Comparison of ENCODE assay signal across 8 mouse cellular contexts in genomic region chr12:112112686-112113396, GRCm38 (mm10). TPM values are rescaled to one million over a fixed set of nuclear protein-coding genes. Genes with fewer than 3 reads are reported as not detected.
DNase-seq lines count a peak whose midpoint lies in the region; ATAC-seq and TF ChIP-seq lines count a peak whose summit lies in the region.

No protein-coding gene starts in this region.

- WGBS in heart, embryonic 12.5 days: 19% methylated on average over 13 of the region's 13 CpGs
- WGBS in lung, postnatal 0 days: 20% methylated on average over 13 of the region's 13 CpGs
- 22% methylated on average over 13 of the region's 13 CpGs for WGBS in forebrain, embryonic 14.5 days
- WGBS in liver, embryonic 15.5 days (ENCODE audit: insufficient replicate concordance): 20% methylated on average over 13 of the region's 13 CpGs

- ATAC-seq in heart, embryonic 12.5 days (ENCODE audit: insufficient number of reproducible peaks, low FRiP score): peak; percentile 62
- ATAC-seq in lung, postnatal 0 days: peak; percentile 25; the same call in 1 of the 2 replicates
- 0 out of 2 replicates have a peak, but pooled peaks have one; percentile 25 for ATAC-seq in forebrain, embryonic 14.5 days
- ATAC-seq in liver, embryonic 15.5 days (ENCODE audit: insufficient read depth): peak; percentile 5; the same call in 1 of the 2 replicates

- H3K4me1 ChIP-seq in heart, embryonic 12.5 days (replicated peaks): no peaks in the 10 kb centered on the region
- no peaks in the 10 kb centered on the region for H3K4me1 ChIP-seq in lung, postnatal 0 days (ENCODE audit: insufficient read depth, low read depth, low read length)
- no peaks in the 10 kb centered on the region for H3K4me1 ChIP-seq in forebrain, embryonic 14.5 days (ENCODE audit: control insufficient read depth, insufficient read depth, low read length)
- no peaks in the 10 kb centered on the region for H3K4me1 ChIP-seq in liver, embryonic 15.5 days (replicated peaks)

- intact Hi-C loops in heart, postnatal 10 days (cut with DNase I): loop anchor here (1.0 kb wide), 3 partner anchors 27 to 428 kb away; no protein-coding TSS in a partner anchor

- H3K36me3 ChIP-seq in heart, embryonic 12.5 days: no peaks in the 10 kb centered on the region
- no peaks in the 10 kb centered on the region for H3K36me3 ChIP-seq in lung, postnatal 0 days (ENCODE audit: insufficient read depth, low read length)
- H3K36me3 ChIP-seq in forebrain, embryonic 14.5 days (ENCODE audit: control insufficient read depth, insufficient read depth, low read length): no peaks in the 10 kb centered on the region
- no peaks in the 10 kb centered on the region for H3K36me3 ChIP-seq in liver, embryonic 15.5 days (replicated peaks)

- TF ChIP-seq EP300 in lung, postnatal 0 days (IDR thresholded peaks at IDR 0.05): no peak

- H3K4me2 ChIP-seq in heart, embryonic 12.5 days: no peak overlapping the region
- H3K4me2 ChIP-seq in lung, postnatal 0 days (replicated peaks; ENCODE audit: low read depth, low read length): no peak overlapping the region
- no peak overlapping the region for H3K4me2 ChIP-seq in forebrain, embryonic 14.5 days (ENCODE audit: low read length)
- no peak overlapping the region for H3K4me2 ChIP-seq in liver, embryonic 15.5 days

- peaks cover 90% of the 10 kb centered on the region for H3K27me3 ChIP-seq in heart, embryonic 12.5 days (replicated peaks)
- no peaks in the 10 kb centered on the region for H3K27me3 ChIP-seq in lung, postnatal 0 days (replicated peaks; ENCODE audit: insufficient read depth, low read length)
- no peaks in the 10 kb centered on the region for H3K27me3 ChIP-seq in forebrain, embryonic 14.5 days (replicated peaks; ENCODE audit: control insufficient read depth, insufficient read depth, low read length)
- H3K27me3 ChIP-seq in liver, embryonic 15.5 days: peaks cover 3% of the 10 kb centered on the region; the same call in 1 of the 2 replicates

- no peak overlapping the region for H3K9ac ChIP-seq in heart, embryonic 12.5 days
- no peak overlapping the region for H3K9ac ChIP-seq in lung, postnatal 0 days (replicated peaks; ENCODE audit: low read depth)
- H3K9ac ChIP-seq in forebrain, embryonic 14.5 days (ENCODE audit: low read length): no peak overlapping the region
- H3K9ac ChIP-seq in liver, embryonic 15.5 days: no peak overlapping the region

- no peak for TF ChIP-seq CTCF in lung, postnatal 0 days (IDR thresholded peaks at IDR 0.05)

- no peak overlapping the region for H3K27ac ChIP-seq in heart, embryonic 12.5 days (ENCODE audit: poor library complexity, severe bottlenecking)
- no peak overlapping the region for H3K27ac ChIP-seq in lung, postnatal 0 days (ENCODE audit: low read length)
- no peak overlapping the region for H3K27ac ChIP-seq in forebrain, embryonic 14.5 days (ENCODE audit: low read depth, low read length)
- no peak overlapping the region for H3K27ac ChIP-seq in liver, embryonic 15.5 days (replicated peaks)

- H3K9me3 ChIP-seq in heart, embryonic 12.5 days (replicated peaks): no peaks in the 10 kb centered on the region
- H3K9me3 ChIP-seq in lung, postnatal 0 days (ENCODE audit: low read length): no peaks in the 10 kb centered on the region
- H3K9me3 ChIP-seq in forebrain, embryonic 14.5 days (replicated peaks; ENCODE audit: control insufficient read depth, low read length): no peaks in the 10 kb centered on the region
- no peaks in the 10 kb centered on the region for H3K9me3 ChIP-seq in liver, embryonic 15.5 days (replicated peaks)

- no peak overlapping the region for H3K4me3 ChIP-seq in heart, embryonic 12.5 days
- H3K4me3 ChIP-seq in lung, postnatal 0 days (ENCODE audit: low read depth, low read length): no peak overlapping the region
- no peak overlapping the region for H3K4me3 ChIP-seq in forebrain, embryonic 14.5 days (ENCODE audit: low read depth, low read length)
- no peak overlapping the region for H3K4me3 ChIP-seq in liver, embryonic 15.5 days (replicated peaks)

- no peak for DNase-seq in heart, postnatal 10 days
- no peak for DNase-seq in lung, postnatal 0 days (ENCODE audit: low spot score)
- no peak for DNase-seq in lung, adult 18-20 months
- DNase-seq in forebrain, embryonic 14.5 days (ENCODE audit: low spot score): no peak
- no peak for DNase-seq in urinary bladder, postnatal 36 days (ENCODE audit: low spot score in 2 of 2)
- DNase-seq in right cerebral cortex, postnatal 25 days: no peak

RNA-seq across cellular contexts. Expression of gene Aspg, which starts 6.4 kb away (rescaled TPM):
- polyA plus RNA-seq in heart, embryonic 12.5 days (2016; fragmentation: Nextera tagmentation; extraction: Ambion mirVana): 0.45 and 2.2 TPM in 2 replicates
- 1 to 10 TPM; 1.5 to 2.9 TPM for total RNA-seq in heart, postnatal 10 days (2021)
- polyA plus RNA-seq in lung, postnatal 0 days (2015; fragmentation: Nextera tagmentation; extraction: Ambion mirVana): 2.5 and 2.6 TPM in 2 replicates
- 0.17 and 0.46 TPM in 2 replicates for polyA plus RNA-seq in forebrain, embryonic 14.5 days (2014; fragmentation: Nextera tagmentation; extraction: Ambion mirVana)
- 0.28 and 0.36 TPM in 2 replicates for polyA plus RNA-seq in liver, embryonic 15.5 days (2015; fragmentation: Nextera tagmentation; extraction: Ambion mirVana)

RNA-seq across cellular contexts. Expression of gene Kif26a, which starts 33.2 kb away (rescaled TPM):
- 2.5 and 2.7 TPM in 2 replicates for polyA plus RNA-seq in heart, embryonic 12.5 days (2016; fragmentation: Nextera tagmentation; extraction: Ambion mirVana)
- 10 to 100 TPM; 33.4 to 33.5 TPM for total RNA-seq in heart, postnatal 10 days (2021)
- 2.9 and 3.0 TPM in 2 replicates for polyA plus RNA-seq in lung, postnatal 0 days (2015; fragmentation: Nextera tagmentation; extraction: Ambion mirVana)
- 11.5 and 12.3 TPM in 2 replicates for polyA plus RNA-seq in forebrain, embryonic 14.5 days (2014; fragmentation: Nextera tagmentation; extraction: Ambion mirVana)
- 0.10 and 0.22 TPM in 2 replicates for polyA plus RNA-seq in liver, embryonic 15.5 days (2015; fragmentation: Nextera tagmentation; extraction: Ambion mirVana)

Comparison
In these comparisons a context has a peak if more than half of its experiments do, and no peak if none do; other contexts are left out.
1. ATAC-seq: peak in every context shown above with its lines; median percentile 62 in heart, embryonic 12.5 days; 25 in lung, postnatal 0 days; 25 in forebrain, embryonic 14.5 days; 5 in liver, embryonic 15.5 days.